Mouse (Mus musculus) kidney, adult 18-20 months (tissue): ENCODE data around the gene Eefsec.
A peak's percentile ranks its signal among the peaks of the same experiment; 100 is the strongest.

Experiments used
- DNase-seq: peaks from one replicate; pipeline ENCODE4 v3.0.0; 2021

The Eefsec gene

DNA sequence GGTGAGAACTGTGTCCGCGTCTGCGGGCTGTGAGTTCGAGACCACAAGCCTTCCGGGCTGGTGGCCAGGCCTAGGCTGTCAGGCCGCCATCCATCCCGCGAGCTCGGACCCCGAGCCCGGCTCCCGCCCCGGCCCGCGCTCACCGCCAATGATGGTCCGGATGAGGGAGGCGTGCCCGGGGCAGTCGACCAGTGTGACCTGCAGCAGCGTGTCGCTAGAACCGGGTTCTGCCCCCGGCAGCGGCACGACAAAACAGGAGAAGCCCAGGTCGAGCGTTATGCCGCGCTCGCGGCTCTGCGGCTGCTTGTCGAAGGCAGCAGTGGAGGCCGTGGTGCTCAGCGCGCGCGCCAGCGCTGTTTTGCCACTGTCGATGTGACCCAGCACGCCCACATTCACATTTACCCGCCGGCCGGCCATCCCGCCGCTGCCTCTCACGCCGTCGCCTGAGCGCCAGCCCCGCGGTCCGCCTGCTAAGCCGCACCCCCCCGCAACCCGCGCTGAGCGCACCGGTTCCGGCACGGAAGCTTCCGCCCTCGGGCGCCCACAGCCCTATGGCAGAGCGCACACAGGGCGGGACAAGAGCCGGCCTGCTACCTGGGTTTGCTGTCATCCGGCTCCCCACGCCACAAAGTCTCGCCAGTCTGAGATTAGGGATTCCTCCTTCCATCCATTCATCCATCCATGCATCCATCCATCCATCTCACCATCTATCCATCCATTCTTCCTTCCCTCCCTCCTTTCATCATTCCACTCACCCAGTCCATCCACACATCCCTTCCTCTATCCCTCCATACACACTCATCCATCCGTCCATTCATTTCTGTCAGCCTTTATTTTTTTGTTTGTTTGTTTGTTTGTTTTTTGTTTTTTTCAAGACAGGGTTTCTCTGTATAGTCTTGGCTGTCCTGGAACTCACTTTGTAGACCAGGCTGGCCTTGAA lies at the start of gene Eefsec:
Gene Eefsec (minus strand): TSS at position 477 of the 940 bp plus-strand sequence.
- DNase-seq, result peak; percentile 82

DNA sequence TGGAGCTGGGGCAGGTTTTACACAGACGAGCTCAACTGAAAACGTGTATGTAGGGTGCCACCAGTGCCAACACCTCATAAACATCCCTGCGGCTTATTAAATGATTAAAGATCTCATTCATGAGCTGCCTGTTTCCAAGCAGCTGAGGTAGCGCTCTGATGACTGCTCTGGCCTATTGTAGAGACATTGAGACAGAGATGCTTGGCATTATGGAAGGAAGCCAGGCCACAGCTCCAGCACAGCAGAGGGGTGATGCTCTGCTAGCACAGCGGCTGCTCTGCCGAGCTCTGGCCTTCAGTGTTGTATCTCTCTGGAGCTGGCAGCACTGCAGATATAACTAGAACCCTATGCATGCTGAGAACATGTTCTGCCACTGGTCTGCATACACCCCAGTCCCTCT lies 47.4 kb upstream of the Eefsec start:
- DNase-seq, result no peak

DNA sequence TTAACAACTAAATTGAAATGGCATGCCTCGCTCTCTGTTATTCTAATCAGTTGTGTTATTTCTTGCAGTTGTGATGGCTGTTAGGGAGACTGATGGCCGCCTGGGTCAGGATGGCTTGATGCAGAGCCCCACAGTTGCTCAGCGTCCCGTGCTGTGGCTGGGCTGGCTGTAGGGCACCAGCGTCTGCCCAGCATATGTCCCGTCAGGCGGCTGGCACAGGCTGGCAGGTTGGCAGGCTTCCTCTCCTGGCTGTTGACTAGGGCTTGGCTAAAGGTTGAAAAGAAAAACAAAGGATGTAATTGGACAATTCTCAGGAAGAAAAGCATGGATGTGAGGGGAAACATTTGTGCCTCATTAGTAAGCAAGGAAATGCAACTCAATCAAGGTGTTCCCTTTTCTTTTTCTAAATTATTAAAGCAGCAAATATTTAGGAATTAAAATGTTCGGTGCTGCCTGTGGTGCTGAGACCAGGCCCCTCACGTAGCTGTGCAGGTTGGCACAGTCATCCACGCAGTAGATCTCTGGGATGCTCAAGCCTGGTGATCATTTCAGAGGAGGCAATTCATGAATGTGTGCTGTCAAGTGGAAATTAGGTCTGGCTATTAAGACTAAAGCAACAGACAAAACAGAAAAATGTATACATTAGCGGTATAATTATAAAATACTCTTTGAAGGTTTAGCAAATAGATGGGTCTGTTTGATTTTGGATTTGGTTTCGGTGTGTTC lies 44.5 kb upstream of the Eefsec start:
- no peak for DNase-seq

DNA sequence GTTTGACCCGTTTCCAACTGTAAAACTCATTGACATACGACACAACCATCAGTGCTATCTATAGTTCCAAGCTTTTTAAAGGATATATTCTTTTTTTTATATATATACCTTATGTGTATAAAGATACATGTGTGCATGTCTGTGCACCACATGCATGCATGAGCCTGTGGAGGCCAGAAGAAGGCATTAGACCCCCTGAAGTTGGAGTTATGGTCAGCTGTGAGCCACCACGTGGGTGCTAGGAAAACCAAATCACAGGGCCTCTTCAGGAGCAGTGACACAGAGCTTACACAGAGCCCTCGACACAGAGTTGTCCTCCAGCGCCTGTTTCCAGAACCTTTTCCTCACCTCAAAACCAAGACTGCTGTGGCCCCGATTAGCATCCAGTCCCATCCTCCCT lies 43.5 kb upstream of the Eefsec start:
- no peak for DNase-seq

DNA sequence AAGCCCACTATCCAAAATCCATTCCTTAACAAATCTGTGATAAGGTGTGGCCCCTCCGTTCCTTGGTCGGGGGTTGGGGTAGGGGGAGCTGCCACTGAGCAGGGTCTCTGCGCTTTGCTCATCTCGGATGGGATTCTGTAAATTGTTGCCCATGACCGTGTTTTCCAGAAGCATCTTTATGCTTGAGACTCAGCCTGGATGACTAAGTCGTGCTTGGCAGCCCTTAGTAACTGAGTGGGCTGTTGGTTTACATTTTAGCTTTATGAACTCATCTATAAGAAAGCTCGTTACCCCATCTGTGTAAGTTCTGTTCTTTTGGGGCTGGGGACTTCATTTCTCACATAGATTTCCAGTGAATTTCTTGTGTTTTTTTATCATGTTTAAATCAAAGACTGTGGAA lies 42.7 kb upstream of the Eefsec start:
- DNase-seq, result no peak

DNA sequence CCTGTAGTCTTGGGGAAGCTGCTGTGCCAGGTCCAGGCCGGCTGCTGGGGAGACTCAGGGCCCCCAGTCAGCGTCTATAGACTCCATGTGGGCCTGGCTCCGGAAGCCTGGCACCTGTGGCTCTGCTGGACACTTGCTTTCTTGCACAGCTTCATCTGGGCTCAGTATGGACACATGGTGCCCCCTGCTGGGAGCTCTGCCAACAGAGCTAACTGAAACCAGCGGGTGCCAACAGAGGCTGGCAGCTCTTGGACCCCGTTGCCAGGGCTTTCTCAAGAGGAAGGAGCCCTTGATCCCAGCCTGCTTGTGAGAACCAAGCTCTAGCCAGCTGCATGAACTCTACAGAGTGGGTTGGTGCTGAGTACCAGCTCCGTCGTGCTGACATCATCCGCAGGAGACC lies 40.6 kb upstream of the Eefsec start:
- DNase-seq, result peak; percentile 49

DNA sequence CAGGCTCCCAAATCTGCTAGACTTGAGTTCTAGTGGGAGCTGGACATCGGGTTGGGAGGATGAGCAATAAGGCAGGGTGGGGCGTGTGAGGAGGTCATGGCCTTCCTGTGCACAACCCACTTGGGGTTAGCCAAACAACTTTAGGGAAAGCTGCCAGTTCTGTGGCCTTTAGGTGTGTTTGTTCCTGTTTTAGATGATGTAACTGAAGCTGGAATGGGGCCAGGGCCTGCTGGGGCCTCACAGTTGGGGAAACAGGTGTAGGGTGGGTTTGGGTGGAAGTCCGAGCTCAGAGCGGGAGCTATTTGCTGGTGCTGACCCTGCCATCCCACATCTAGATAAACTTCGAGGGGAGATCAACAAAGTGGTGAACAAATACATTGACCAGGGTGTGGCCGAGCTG lies 39.0 kb upstream of the Eefsec start:
- peak; percentile 6 for DNase-seq

DNA sequence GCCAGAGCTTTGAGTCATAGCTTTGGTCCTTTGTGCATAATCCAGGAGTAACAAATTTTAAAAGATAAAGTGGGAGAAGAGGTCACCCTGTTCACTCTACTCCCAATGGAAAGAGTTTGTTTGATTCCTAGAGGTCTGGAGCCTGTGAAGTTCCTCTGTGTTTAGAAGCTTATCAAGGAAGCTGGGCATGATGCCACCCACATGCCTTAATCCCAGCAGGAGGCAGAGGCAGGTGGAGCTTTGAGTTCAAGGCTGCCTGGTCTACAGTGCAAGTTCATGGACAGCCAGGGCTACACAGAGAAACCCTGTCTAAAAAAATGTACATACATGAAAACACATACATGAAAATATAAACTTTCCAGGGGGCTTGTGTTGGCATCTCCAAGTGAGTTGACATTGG lies 37.6 kb upstream of the Eefsec start:
- DNase-seq, result no peak

DNA sequence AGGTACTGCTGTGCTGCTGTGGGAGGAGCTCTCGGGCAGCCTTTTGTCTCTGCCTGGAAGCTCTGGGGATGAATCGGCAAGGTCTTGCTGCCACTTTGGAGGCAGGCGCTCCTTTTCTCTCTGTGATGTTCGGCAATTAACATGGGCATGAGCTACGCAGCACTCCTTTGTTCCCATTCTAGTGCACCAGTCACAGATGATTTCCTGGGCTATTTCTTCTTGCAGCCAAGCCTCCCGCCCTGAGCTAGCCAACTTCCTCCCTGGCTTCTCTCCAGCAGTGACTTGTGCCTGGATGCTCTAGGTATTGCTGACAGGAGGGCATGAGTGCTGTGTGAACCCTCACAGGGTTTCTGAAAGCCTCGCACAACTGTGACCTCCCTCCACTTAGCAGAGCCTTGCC lies 36.8 kb upstream of the Eefsec start:
- peak; percentile 9 for DNase-seq

DNA sequence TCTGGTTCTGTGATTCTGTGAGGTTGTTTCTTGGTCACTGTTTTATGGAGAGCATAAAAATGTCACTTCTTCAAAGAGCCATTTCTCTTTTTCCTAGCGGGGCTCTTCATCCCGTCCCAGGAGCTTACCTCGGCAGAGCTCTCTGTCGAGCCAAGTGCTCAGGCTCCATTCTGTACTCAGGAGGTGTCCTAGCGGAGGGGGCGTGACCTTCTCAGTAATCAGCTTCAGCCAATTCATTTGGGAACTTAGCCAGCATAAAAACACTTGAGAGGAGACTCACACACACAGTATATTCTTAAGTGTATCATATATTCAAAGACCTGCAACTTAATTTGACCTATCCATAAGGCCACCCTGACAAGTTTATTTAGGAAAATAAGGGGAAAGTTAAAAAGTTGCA lies 34.1 kb upstream of the Eefsec start:
- DNase-seq, result no peak

DNA sequence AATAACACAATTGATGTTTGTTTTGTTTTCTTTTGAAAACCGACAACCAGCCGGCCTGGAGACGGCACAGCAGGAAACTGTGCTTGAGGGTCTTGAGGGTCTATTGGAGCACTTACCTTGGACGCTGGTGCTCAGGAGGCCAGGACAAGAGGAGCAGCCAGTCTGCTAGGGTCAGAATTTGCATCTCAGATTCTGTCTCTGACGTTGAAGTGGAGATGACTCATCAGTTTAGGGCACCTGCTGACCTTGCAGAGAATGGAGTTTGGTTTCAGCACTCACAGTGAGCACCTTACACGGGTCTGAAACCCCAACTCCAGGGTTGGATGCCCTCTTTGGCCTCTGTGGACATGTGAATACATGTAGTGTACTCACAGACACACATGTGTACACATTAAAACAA lies 23.5 kb upstream of the Eefsec start:
- no peak for DNase-seq

DNA sequence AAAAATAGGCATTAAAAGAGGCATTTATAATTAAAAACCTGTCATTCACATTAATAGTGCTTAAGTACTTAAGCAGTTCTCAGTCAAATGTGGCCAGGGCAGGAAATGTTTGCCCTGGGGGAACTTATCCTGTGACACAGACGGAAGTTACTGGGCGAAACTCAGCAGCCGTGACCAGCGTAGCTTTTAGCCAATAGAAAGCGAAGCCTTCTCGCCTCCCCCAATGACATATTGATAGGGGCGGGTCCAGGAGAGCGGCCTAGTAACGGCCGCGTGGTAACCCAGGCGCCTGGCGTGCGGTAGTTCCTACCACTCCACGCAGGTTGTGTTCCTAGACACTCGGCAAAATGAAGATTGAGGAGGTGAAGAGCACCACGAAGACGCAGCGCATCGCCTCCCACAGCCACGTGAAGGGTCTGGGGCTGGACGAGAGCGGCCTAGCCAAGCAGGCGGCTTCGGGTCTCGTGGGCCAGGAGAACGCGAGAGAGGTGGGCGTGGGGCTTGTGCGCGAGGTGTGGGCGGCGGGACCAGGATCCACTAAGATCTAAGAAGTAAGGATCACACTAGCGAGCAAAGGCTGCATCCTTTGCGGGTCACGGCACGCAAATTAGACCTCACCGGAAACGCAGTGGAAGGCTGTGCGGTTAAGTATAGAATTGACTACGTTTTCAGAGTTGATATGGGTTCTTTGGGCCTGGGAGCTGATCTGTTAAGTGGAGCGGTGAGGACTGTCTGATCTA lies 19.0 kb upstream of the Eefsec start, which contains the start of gene Ruvbl1:
Gene Ruvbl1 (plus strand): TSS at position 229 of the 740 bp plus-strand sequence.
- peak; percentile 90 for DNase-seq

DNA sequence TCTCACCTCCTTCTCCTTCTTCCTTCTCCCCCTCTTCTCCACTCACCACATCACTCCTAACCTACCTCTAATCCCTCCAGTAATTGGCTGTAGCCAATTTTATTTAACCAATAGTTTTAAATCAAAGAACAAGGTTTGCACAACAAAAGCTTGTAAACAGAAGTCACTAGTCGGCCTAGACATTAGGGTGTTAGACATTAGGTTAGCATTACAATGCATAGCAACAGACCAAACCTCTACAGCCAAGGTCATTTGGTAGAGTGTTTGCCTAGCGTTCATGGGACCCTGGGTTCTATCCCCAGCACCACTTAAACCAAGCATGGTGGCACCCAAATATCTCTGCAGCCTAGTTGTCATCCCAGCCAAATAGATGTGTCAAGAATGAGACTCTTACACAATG lies 8.2 kb upstream of the Eefsec start:
- no peak for DNase-seq

DNA sequence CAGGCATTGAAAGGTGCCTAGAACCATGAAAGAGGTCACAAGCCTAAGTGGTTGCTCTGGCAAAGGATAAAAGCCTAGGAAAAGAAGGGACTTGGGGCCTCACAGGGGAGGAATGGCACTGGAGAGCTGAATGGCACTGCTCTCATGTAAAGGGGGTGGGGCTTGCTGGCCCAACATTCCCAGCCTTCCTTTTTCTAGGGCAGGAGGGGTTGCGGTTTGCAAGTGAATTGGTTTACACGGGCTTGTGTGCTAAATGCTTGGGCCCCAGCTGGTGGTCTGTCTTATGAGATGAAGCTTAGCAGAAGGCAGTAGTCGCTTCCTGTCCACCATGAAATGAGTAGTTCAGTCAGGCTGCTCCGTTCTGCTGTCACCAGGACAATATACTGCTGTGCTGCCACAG lies 1.1 kb upstream of the Eefsec start:
- no peak for DNase-seq

DNA sequence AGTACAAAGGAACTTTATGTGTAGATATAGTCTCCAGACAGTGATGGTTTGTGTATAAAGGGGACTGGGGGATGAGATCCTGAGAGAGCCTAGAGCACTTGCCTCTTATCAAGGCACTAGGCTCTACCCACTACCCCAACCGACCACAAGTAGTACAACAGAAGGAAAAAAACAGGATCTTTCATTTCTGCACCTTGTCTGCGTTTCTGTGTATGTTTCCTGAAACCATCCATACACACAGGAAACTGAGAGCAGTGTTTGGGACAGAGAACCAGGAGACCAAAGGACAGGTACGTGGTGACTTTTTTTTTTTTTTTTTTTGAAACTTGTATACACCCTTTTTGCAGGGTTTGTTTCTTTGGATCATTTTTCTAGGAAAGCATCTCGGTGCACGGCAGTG lies 678 bp downstream of the Eefsec start:
- no peak for DNase-seq

DNA sequence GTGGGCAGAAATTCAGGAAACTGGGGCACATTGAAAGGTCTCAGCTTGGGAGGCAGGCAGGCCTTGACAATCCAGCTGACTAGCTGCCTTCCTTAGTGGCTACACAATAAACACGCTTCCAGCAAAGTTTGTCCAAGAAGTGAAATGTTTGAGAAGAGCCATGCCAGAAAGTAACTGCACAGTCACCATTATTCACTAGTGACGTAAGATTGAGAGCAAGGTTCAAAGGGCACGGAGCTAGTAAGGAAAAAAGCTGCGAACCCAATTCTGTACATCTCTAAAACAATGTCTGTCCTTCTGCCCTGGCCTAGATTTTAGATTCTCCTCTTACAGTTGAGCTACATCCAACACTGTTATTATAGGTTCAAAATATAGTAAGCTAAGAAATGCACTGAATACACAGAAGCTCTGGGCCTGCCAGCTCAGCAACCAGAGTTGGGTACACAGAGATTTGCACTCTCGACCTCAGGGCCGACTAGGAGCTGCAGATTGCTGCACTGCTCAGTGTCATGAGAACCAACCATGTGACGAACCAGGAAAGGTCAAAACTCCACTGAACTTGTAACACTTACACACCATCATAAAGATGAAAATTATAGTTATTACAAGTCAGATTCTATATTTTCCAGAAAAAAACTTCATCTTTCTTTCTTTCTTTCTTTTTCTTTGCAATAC lies 2.1 kb downstream of the Eefsec start:
- DNase-seq, result no peak

DNA sequence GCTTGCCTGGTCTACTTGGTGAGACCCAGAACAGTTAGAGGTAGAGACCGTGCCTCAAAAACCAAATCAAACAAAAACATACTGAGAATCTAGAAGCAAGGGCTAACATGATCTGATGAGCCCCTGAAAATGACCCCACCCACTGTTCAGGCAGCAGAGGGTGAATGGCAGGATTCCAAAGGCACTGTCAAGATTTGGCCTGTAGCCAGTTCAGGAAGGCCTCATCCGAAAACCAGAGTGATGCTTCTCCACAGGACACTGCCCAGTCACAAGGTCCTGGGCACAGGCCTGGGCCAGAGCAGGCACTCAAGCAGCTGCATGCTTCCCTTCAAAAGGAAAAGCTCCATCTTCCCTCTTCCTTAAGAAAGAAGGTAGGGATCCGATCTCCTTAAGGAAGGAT lies 2.9 kb downstream of the Eefsec start:
- DNase-seq, result no peak

DNA sequence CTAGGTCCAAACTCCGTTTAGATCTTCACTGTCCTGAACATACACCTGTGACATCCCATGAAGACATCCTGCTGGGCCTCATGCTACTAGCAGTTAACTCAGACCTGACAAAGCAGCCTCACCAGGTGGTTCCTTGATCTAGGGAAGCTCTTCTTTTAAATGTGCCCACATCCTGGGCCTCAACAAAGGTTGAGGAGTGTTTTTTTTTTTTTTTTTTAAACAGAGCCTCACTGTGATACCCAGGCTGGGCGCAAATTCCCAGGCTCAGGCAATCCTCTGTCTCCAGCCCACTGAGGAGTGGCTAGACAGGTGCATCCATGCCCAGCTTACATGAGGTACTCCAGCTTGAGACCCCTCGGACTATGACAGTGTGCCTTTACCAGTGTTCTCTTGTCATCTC lies 3.8 kb downstream of the Eefsec start:
- no peak for DNase-seq

DNA sequence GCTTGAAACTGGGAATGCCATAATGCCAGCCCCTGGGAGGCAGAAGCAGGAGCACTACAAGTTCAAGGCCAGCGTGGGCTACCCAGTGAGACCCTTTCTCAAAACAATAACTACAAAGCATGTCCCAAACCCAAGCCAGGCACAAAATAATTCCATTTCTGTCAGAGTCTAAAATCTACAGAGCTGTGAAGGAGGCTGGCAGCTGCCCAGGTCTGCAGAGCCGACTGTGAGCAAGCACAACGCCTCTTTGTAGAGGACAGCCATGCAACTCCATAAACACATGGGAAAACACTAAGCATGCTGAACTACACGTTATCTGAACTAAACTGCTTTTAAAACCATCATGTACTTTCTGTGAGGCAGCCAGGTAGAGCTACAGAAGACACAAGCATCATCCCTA lies 7.3 kb downstream of the Eefsec start:
- DNase-seq, result no peak

DNA sequence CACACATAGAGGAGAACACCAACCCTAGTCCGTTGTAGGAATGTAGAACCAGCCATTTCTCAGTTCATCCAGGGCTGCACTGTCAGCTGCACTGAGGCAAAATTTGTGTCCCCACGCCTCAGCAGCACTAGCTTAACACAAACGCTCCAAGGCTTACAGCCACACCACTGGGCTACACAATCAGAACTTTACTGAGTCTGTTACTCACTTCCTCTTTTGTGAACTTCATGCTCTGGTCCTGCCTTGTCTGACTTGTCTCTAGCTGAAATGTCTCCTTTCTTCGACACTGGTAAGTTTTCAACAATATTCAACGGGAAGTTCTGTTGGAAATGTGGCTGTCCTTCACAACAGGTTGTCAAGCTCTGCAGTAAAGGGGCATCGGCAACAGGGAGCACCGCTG lies 10.7 kb downstream of the Eefsec start:
- no peak for DNase-seq

DNA sequence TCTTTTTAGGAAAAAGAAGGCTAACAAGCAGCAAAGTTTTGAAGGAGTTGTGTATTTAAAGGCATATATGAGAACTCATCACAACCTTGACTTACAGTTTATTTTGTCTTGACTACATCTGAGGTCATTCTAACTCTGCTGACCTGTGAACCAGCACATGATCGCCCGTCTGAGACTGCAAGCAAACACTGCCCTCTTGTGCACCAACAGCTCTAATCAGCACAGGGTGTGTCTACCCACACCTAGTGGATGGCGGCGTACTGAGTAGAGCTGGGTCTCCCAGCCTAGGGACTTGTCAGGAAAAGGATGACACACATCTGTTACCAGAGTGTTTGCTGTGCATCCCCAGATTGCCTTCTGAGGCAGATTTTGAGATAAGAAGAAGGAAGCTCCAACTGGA lies 15.1 kb downstream of the Eefsec start:
- DNase-seq, result peak; percentile 62

DNA sequence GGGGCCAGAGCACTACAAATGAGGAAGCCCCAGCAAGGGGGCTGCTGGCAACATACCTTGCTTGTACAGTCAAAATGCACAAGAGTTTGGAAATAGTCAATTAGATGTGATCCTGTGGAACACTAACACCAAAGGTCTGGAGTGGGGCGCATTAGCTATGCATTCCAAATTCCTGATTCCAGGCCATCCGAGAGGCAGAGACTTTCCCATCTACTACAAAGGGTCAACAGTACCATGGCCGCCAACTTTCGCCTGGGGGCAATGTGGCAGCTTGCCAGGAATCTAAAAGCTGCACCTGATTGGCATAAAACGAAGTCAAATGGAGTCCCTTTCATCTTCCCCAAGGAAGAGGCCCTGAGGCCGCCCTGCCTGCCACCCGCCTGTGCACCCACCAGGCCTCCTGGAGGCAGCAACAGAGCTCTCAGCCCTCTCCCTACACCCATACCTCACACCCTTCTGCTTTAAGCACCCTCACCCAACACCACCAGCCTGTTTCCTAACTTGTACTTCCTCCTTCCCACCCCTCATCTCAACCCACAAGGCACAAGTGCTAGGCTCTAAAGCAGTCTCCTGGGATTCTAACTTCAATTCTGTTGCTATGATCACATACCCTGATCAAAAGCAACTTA lies 30.1 kb downstream of the Eefsec start:
- peak; percentile 52 for DNase-seq
